Mouse (Mus musculus) E14TG2a.4 (cell line): ENCODE results near the gene Zfp292.

Experiments used
- CTCF ChIP-seq: conservative IDR thresholded peaks from 2 replicates; pipeline ENCODE4 v1.5.1; 2014; ENCODE audit warnings: low read length
- NANOG ChIP-seq: IDR thresholded peaks from 2 replicates; pipeline ENCODE4 v1.6.1; 2014; ENCODE audit warnings: borderline replicate concordance, low read length, mixed read lengths

DNA sequence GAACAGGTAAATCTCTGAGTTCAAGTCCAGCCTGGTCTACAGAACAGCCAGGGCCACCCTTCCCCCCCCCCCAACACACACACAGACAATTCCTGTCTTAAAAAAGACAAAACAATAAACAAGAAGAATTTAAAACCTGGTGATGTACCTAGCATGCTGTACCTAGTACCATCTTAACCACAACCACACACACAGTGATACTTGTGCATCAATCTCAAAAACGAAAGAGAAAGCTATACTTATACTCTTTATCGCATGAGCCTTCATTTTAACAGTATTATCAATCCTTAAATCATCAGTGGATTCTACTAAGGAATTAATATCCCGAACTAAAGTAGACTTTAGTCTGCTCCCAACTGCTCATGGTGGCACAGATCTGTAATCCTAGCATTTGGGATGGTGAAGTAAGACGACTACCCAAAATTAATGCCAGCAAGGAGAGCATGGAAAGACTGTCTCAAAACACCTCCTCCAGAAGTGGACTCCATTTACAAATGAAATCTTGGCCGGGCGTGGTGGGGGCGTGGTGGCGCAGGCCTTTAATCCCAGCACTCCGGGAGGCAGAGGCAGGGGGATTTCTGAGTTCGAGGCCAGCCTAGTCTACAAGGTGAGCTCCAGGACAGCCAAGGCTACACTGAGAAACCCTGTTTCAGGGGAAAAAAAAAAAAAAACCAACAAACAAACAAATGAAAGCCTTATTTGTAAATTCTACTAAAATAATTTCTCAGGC, 1.7 kb downstream of the Zfp292 start:
- no peak for TF ChIP-seq CTCF
- no peak for TF ChIP-seq NANOG
